Mouse (Mus musculus) bone marrow, adult 2 months (tissue): ENCODE results near the gene Armh4.

Source experiments
- CTCF ChIP-seq: fragments of 200-500 bp; IDR thresholded peaks from 2 replicates; pipeline ENCODE4 v1.5.1; 2011; ENCODE audit warnings: low read length, control low read depth; ENCODE audit not compliant: control insufficient read depth, insufficient read depth
- POLR2A ChIP-seq: fragments of 200-500 bp; IDR thresholded peaks from 2 replicates; pipeline ENCODE4 v1.6.1; 2011; ENCODE audit warnings: low read depth, mild to moderate bottlenecking, control low read depth, low read length, borderline replicate concordance; ENCODE audit not compliant: control insufficient read depth

- TF ChIP-seq POLR2A (no peak), CTCF (no peak)
Measured at GRCm38 (mm10) chr14:49723361-49724054, 59.7 kb downstream of the Armh4 start.
